Mouse (Mus musculus) limb, embryonic 12.5 days (tissue): ENCODE measurements around the gene Gabpa. TPM values are rescaled to one million over a fixed set of nuclear protein-coding genes. Genes with fewer than 3 reads are reported as not detected.

Experiments
- ATAC-seq: fragments of 200-750 bp; cut with Nextera tagmentation; 2 replicates; pipeline ENCODE4 v1.8.0; 2017; ENCODE audit warnings: low read depth, moderate TSS enrichment; ENCODE audit not compliant: insufficient number of reproducible peaks, insufficient read depth, low FRiP score, low TSS enrichment
- H3K27ac ChIP-seq: fragments of 300-500 bp; sonication (generic); 2 replicates; pipeline ENCODE4 v1.5.1; 2016; ENCODE audit warnings: mild to moderate bottlenecking, moderate library complexity
- H3K27me3 ChIP-seq: fragments of 300-500 bp; sonication (generic); 2 replicates; pipeline ENCODE4 v1.6.1; 2016; ENCODE audit warnings: mild to moderate bottlenecking, moderate library complexity
- H3K36me3 ChIP-seq: fragments of 300-500 bp; sonication (generic); 2 replicates; pipeline ENCODE4 v1.6.1; 2016; ENCODE audit warnings: mild to moderate bottlenecking, moderate library complexity
- H3K4me1 ChIP-seq: fragments of 300-500 bp; sonication (generic); replicated peaks from 2 replicates; pipeline ENCODE4 v1.6.1; 2016
- H3K4me2 ChIP-seq: fragments of 300-500 bp; sonication (generic); 2 replicates; pipeline ENCODE4 v1.6.1; 2016; ENCODE audit warnings: mild to moderate bottlenecking, moderate library complexity
- H3K4me3 ChIP-seq: fragments of 300-500 bp; sonication (generic); replicated peaks from 2 replicates; pipeline ENCODE4 v1.5.1; 2016; ENCODE audit warnings: mild to moderate bottlenecking
- H3K9ac ChIP-seq: fragments of 300-500 bp; sonication (generic); replicated peaks from 2 replicates; pipeline ENCODE4 v1.6.1; 2016; ENCODE audit warnings: mild to moderate bottlenecking, moderate library complexity
- H3K9me3 ChIP-seq: fragments of 300-500 bp; sonication (generic); 2 replicates; pipeline ENCODE4 v1.6.1; 2016; ENCODE audit warnings: mild to moderate bottlenecking, moderate library complexity
- WGBS: fragments of 180-500 bp; shearing (Covaris S2); methylation state at CpG from one replicate; pipeline ENCODE4 v1.1.7; 2016; 5-methylcytosine and 5-hydroxymethylcytosine counted together
- polyA plus RNA-seq: library from polyadenylated mRNA; unstranded; fragments of >200 nt; fragmentation: Nextera tagmentation; extraction: Ambion mirVana; gene quantifications from 2 replicates; pipeline ENCODE4 v1.2.1, GENCODE M21; 2016

Gene Gabpa
- polyA plus RNA-seq, 1 experiment from 2014 or later, result 39.0 TPM

- no peak overlapping the region for H3K27ac ChIP-seq
- 90% methylated on average over 8 of the region's 8 CpGs for WGBS
- no peak overlapping the region for H3K4me3 ChIP-seq
- H3K9me3 ChIP-seq, result no peaks in the 10 kb centered on the region
- no peak overlapping the region for H3K9ac ChIP-seq
- ATAC-seq, result no peak
- H3K27me3 ChIP-seq, result no peaks in the 10 kb centered on the region
- no peak overlapping the region for H3K4me2 ChIP-seq
- no peaks in the 10 kb centered on the region for H3K36me3 ChIP-seq
- H3K4me1 ChIP-seq, result no peaks in the 10 kb centered on the region
Observed at GRCm38 (mm10) chr16:84911477-84912165, 76.9 kb downstream of the Gabpa start.

Other genes with a start within 250 kb of the Gabpa start
- 45.2 and 46.2 TPM in 2 replicates for gene Mrpl39, start 99.2 kb upstream of the Gabpa start, polyA plus RNA-seq
- 4.3 and 4.5 TPM in 2 replicates for gene Jam2, start 60.8 kb upstream of the Gabpa start, polyA plus RNA-seq
- gene Atp5j, start 700 bp downstream of the Gabpa start, polyA plus RNA-seq, result 838 and 846 TPM in 2 replicates